Mouse (Mus musculus) liver, adult 2 months (tissue): ENCODE measurements around the gene Hal.

Source experiments
- CTCF ChIP-seq: fragments of 200-500 bp; IDR thresholded peaks from 2 replicates; pipeline ENCODE4 v1.5.1; 2011; ENCODE audit warnings: low read depth, low read length, control low read depth
- POLR2A ChIP-seq: fragments of 200-500 bp; IDR thresholded peaks from 2 replicates; pipeline ENCODE4 v1.6.1; 2011; ENCODE audit warnings: low read length, control low read depth; ENCODE audit not compliant: insufficient read depth; ENCODE audit errors: extremely low read depth

- TF ChIP-seq POLR2A, result no peak
- no peak for TF ChIP-seq CTCF
These were observed 80.1 kb downstream of the Hal start for GRCm38 (mm10) chr10:93568671-93569070.
